Mouse (Mus musculus) gastrocnemius, adult 2 months (tissue): ENCODE data around the gene Wdr59. TPM values are rescaled to one million over a fixed set of nuclear protein-coding genes. Genes with fewer than 3 reads are reported as not detected.
A peak's percentile ranks its signal among the peaks of the same experiment; 100 is the strongest.

Experiments
- DNase-seq: peaks from one replicate; pipeline ENCODE4 v3.0.0; 2022
- H3K27ac ChIP-seq: fragments of 200-600 bp; 2 replicates; pipeline ENCODE4 v1.8.1; 2022; ENCODE audit warnings: mild to moderate bottlenecking
- H3K4me3 ChIP-seq: fragments of 200-600 bp; 2 replicates; pipeline ENCODE4 v1.8.1; 2022; ENCODE audit warnings: mild to moderate bottlenecking, moderate library complexity
- CTCF ChIP-seq: fragments of 200-600 bp; IDR thresholded peaks from 2 replicates; pipeline ENCODE4 v1.8.1; 2022; ENCODE audit warnings: antibody characterized with exemption, mild to moderate bottlenecking, moderate library complexity
- intact Hi-C: fragments of 180-260 bp; cut with DNase I; formaldehyde crosslinking; loops from one replicate; pipeline ENCODE4 v1.15.1; 2025
- total RNA-seq, 2 experiments: library from RNA; stranded (reverse); gene quantifications; 2 replicates each; pipeline ENCODE4 v1.2.3; 2021

Wdr59 gene
- total RNA-seq, 2 experiments from 2014 or later = 7.9 to 8.2 TPM

GRCm38 (mm10) chr8:111536031-111536977, 14.4 kb upstream of the Wdr59 start, which contains the start of gene Znrf1:
TSS of gene Znrf1 (plus strand) at chr8:111536097.
- DNase-seq = peak; percentile 88
- peak; percentile 69 for TF ChIP-seq CTCF
- H3K27ac ChIP-seq = peak within 1 kb of the TSS; percentile 95
- peak within 1 kb of the TSS; percentile 94 for H3K4me3 ChIP-seq
- intact Hi-C loops = loop anchor here (2.0 kb wide), 1 partner anchor 14 kb away; no protein-coding TSS in a partner anchor

GRCm38 (mm10) chr8:111535491-111535890, 13.6 kb upstream of the Wdr59 start:
- no peak for TF ChIP-seq CTCF
- DNase-seq = no peak
- intact Hi-C loops = loop anchor here (1.0 kb wide), 2 partner anchors 91 to 127 kb away; no protein-coding TSS in a partner anchor
- Histone ChIP-seq H3K4me3 (peak overlapping the region; percentile 94), H3K27ac (peak overlapping the region; percentile 95; the same call in 1 of the 2 replicates)

- no peak for DNase-seq
- no peak overlapping the region for H3K4me3 ChIP-seq
- H3K27ac ChIP-seq = no peak overlapping the region
- intact Hi-C loops = no loop called here
- TF ChIP-seq CTCF = no peak
Measured at GRCm38 (mm10) chr8:111533503-111533902, 11.6 kb upstream of the Wdr59 start.

- TF ChIP-seq CTCF = no peak
- intact Hi-C loops = no loop called here
Measured at GRCm38 (mm10) chr8:111531621-111532020, 9.7 kb upstream of the Wdr59 start.

GRCm38 (mm10) chr8:111531191-111531590, 9.3 kb upstream of the Wdr59 start:
- H3K27ac ChIP-seq = no peak overlapping the region
- H3K4me3 ChIP-seq = no peak overlapping the region
- no peak for TF ChIP-seq CTCF
- no peak for DNase-seq
- intact Hi-C loops = no loop called here

More at GRCm38 (mm10) chr8:111531621-111532020, 9.7 kb upstream of the Wdr59 start:
- DNase-seq = no peak
- Histone ChIP-seq H3K27ac (no peak overlapping the region), H3K4me3 (no peak overlapping the region)

GRCm38 (mm10) chr8:111528071-111528470, 6.2 kb upstream of the Wdr59 start:
- intact Hi-C loops = no loop called here
- DNase-seq = no peak
- no peak for TF ChIP-seq CTCF
- H3K4me3 ChIP-seq = no peak overlapping the region
- no peak overlapping the region for H3K27ac ChIP-seq

GRCm38 (mm10) chr8:111527149-111527548, 5.3 kb upstream of the Wdr59 start:
- Histone ChIP-seq H3K4me3 (no peak overlapping the region), H3K27ac (no peak overlapping the region)
- DNase-seq = no peak
- intact Hi-C loops = no loop called here
- TF ChIP-seq CTCF = no peak

GRCm38 (mm10) chr8:111526403-111527024, 4.6 kb upstream of the Wdr59 start:
- Histone ChIP-seq H3K4me3 (no peak overlapping the region), H3K27ac (no peak overlapping the region)
- TF ChIP-seq CTCF = no peak
- intact Hi-C loops = no loop called here
- DNase-seq = no peak

- DNase-seq = no peak
- no peak overlapping the region for H3K27ac ChIP-seq
- intact Hi-C loops = no loop called here
- no peak overlapping the region for H3K4me3 ChIP-seq
- no peak for TF ChIP-seq CTCF
Measured at GRCm38 (mm10) chr8:111517466-111517865, 4.4 kb downstream of the Wdr59 start.

GRCm38 (mm10) chr8:111516451-111517035, 5.3 kb downstream of the Wdr59 start:
- Histone ChIP-seq H3K4me3 (no peak overlapping the region), H3K27ac (no peak overlapping the region)
- TF ChIP-seq CTCF = no peak
- DNase-seq = no peak
- intact Hi-C loops = no loop called here

- no peak for DNase-seq
- Histone ChIP-seq H3K4me3 (peak overlapping the region; percentile 1; the same call in 1 of the 2 replicates), H3K27ac (peak overlapping the region; percentile 54)
- intact Hi-C loops = no loop called here
- TF ChIP-seq CTCF = no peak
Measured at GRCm38 (mm10) chr8:111513446-111513845, 8.4 kb downstream of the Wdr59 start.

- DNase-seq = peak; percentile 59
- TF ChIP-seq CTCF = no peak
- Histone ChIP-seq H3K27ac (peak overlapping the region; percentile 54), H3K4me3 (peak overlapping the region; percentile 1; the same call in 1 of the 2 replicates)
- intact Hi-C loops = no loop called here
Measured at GRCm38 (mm10) chr8:111512941-111513340, 9.0 kb downstream of the Wdr59 start.
